Mouse (Mus musculus): Measurements from ENCODE around the gene Banf1.

GRCm38 (mm10) chr19:5411961-5412360, 45.0 kb upstream of the Banf1 start:
- TF ChIP-seq CTCF (IDR thresholded peaks at IDR 0.05; ENCODE audit: low read depth, low read length) (no peak), POLR2A (IDR thresholded peaks at IDR 0.05; ENCODE audit: extremely low read depth, insufficient read depth, low read length) (no peak)

All from liver, adult 2 months (tissue).